Mouse (Mus musculus): ENCODE measurements at regions not wholly inside any gene's neighbourhood (a gene's known extent, or its start where the extent isn't known, plus 50 kb on each side); places are given as distances from the start of the nearest gene placed in this dataset.

GRCm38 (mm10) chr8:92258258-92258657, 99.2 kb upstream of the Irx5 start:
- TF ChIP-seq CTCF (conservative IDR thresholded peaks at IDR 0.05; ENCODE audit: insufficient read depth, insufficient read length, low read depth, low read length) (no peak), POLR2A (IDR thresholded peaks at IDR 0.05; ENCODE audit: low read depth, low read length) (no peak)

All from kidney, adult 2 months (tissue).